Mouse (Mus musculus) G1E-ER4 (cell line): ENCODE results near the gene Zfp710. TPM values are rescaled to one million over a fixed set of nuclear protein-coding genes. Genes with fewer than 3 reads are reported as not detected.

ENCODE experiments used
- GATA1 ChIP-seq: IDR thresholded peaks from one replicate; pipeline ENCODE4 v1.8.0; 2012; ENCODE audit warnings: low read length, inconsistent platforms
- polyA plus RNA-seq: library from polyadenylated mRNA; stranded (reverse); fragments of >175 nt; gene quantifications from 2 replicates; pipeline ENCODE4 v1.2.3, GENCODE M21; 2012

Gene Zfp710
- polyA plus RNA-seq, 1 experiment, result 38.7 TPM

DNA sequence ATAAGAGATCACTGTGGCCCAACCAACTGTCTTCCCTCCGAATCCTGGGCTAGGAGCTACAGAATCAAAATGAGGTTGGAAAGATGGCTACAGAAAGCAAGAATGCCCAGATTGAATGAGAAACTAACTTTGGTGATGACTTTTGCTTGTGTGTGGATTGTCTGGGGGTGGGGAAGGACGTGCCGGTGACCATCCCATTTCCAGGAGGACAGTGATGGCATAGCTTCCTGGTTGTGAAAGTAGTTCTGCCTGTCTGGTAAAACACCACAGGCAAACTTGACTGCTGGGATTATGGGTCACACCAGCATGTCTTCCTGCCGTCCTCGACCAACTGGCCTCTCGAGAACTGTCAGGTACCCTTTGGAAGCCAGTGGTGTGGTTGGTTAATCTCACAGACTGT is 10.5 kb downstream of the Zfp710 start:
- TF ChIP-seq GATA1, result no peak

DNA sequence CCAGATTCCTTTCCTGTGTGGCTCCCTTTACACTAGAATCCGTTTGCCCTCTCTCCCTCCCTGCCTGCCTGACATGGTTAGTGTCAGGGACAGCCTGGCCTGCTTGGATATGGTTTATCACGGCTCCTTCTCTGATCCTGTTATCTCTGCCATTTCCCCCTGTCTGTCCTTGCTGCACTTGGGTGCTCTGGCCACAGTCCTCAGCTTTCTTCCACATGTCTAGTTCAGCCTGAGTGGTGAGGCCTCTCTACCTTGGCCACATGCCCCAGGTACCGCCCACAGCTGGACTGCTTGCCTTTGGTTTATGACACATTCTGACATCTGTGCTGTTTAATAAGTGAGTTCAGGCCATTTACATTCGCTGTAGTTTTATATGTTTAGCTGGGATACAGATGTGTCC is 11.1 kb downstream of the Zfp710 start:
- peak; percentile 79 for TF ChIP-seq GATA1

- no peak for TF ChIP-seq GATA1
These were observed 15.1 kb downstream of the Zfp710 start for GRCm38 (mm10) chr7:80039699-80040098.

- TF ChIP-seq GATA1, result no peak
These were observed 19.6 kb downstream of the Zfp710 start for GRCm38 (mm10) chr7:80044170-80044569.

DNA sequence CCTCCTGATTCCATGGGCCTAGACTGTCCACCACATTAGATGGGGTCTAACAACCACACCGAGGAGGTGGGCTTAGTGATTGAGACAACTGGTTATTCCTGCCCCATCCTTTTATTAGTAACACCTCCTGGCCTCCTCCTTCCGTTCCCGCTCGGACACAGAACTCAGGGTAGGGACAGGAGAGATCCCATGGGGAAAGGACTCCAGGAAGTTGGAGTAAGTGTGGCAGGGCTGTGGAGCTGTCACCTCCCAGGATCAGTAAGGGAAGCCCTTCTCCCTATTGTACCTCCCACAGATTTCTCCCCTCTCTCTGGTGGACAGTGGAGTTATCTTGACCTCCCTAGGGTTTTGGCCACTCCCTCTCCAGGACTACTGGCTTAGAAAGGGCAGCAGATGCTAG is 22.4 kb downstream of the Zfp710 start:
- TF ChIP-seq GATA1, result no peak

DNA sequence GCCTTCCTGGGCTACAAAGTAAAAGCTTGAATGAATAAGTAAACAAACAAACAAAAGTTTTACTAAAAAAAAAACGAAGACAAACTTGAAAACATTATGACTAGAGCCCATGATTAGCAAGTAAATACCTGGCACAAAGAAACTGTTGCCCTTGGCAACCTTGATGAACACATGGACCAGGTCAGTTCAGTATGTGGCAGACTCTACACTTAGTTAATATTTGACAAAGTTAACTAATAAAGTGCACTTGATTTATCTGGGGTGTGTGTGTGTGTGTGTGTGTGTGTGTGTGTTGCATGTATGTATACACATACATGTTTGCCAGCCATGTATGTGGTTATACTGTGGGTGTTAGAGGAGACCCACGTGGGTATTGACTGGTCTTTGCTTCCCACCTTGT is 25.1 kb downstream of the Zfp710 start:
- TF ChIP-seq GATA1, result no peak

GRCm38 (mm10) chr7:80051835-80052234 is 27.2 kb downstream of the Zfp710 start:
- no peak for TF ChIP-seq GATA1

DNA sequence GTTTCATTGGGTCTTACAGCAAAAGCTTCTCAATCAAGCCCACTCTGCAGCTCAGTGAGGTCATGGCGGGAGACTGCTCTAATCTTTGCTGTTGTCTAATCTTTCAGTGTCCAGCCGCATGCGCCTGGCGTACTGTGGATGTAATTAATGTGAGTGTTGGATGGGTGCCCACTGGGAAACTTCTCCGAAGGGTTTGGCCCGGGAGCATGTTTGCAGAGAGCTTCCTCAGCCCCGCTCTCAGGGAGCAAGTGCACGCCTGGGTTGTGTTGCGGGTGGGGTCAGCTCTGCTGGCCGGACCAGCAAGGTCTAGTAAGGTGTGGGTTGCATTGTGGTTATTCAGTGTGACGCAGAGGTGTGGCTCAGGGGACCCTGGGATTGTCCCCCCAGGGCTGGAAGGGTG is 27.6 kb downstream of the Zfp710 start:
- TF ChIP-seq GATA1, result no peak

GRCm38 (mm10) chr7:80053147-80053546 is 28.5 kb downstream of the Zfp710 start:
- no peak for TF ChIP-seq GATA1

DNA sequence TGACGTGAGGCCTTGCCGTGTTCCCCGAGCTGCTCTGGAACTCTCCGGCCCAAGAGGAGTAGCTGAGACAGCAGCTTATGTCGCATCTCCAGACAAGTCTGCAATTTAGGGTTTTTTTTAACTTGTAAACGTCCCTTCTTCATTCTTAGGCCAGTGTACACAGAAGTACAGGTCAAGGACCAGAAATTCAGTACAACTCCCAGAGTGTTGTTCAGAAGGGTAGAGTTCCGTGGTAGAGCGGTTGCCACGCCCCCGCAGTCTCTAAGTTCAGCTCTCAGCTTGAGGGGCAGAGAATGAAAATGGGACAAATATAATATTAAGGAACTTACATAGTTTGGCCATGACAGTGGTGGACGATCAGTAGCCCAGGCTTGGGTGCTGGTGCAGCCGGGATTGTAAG is 31.2 kb downstream of the Zfp710 start:
- no peak for TF ChIP-seq GATA1

GRCm38 (mm10) chr7:80057002-80057691 is 32.5 kb downstream of the Zfp710 start:
- TF ChIP-seq GATA1, result no peak

DNA sequence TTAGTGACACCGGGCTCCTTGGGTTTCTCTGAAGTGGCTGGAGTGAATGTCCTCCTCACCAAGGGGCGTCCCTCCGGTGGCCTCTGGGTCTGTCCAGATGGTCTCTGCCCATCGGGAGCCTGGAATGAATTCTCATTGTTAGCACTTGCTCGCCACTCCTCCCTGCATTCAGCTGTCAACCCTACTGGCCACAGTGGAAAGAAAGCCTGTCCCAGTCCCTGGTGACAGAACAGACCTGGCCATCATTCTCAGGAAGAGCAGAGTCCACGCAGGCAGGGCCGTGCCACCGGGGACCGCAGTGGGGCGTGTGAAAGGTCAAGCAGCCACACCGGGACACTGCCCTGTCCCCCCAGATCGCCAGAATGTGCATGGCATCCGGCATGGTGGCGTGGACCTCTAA is 33.2 kb downstream of the Zfp710 start:
- TF ChIP-seq GATA1, result no peak

DNA sequence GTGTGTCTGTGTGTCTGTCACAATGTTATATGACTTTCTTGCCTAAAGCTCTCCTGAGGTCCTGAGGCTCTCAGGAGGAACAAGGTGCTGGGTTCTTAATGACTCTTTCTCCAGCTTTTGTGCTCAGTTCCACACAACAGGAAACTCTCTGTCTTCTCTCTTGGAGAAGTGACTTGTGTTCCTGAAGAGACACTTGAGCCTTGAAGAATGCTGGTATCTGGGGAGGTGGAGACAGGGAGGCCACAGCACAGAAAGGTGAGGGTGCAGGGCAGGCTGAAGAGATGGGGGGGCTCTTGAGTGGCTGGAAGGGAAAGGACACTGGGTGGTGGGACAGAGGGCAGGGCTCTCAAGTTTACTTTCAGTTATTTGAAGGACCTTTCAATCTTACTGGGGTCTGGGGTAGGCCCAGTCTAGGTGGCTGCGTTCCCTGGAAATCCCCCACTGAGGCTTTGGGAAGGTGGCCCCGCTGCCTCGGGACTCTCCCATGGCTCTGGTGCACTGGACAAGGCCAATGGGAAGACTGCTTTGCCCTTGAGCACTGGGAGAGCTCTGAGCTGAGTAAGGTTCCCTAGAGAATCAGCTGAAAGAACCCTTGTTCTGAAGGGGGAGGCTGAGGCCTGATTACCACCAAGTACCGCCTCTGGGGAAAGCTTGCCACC is 33.9 kb downstream of the Zfp710 start:
- TF ChIP-seq GATA1, result no peak

GRCm38 (mm10) chr7:80059064-80059838 is 34.6 kb downstream of the Zfp710 start:
- TF ChIP-seq GATA1, result no peak

DNA sequence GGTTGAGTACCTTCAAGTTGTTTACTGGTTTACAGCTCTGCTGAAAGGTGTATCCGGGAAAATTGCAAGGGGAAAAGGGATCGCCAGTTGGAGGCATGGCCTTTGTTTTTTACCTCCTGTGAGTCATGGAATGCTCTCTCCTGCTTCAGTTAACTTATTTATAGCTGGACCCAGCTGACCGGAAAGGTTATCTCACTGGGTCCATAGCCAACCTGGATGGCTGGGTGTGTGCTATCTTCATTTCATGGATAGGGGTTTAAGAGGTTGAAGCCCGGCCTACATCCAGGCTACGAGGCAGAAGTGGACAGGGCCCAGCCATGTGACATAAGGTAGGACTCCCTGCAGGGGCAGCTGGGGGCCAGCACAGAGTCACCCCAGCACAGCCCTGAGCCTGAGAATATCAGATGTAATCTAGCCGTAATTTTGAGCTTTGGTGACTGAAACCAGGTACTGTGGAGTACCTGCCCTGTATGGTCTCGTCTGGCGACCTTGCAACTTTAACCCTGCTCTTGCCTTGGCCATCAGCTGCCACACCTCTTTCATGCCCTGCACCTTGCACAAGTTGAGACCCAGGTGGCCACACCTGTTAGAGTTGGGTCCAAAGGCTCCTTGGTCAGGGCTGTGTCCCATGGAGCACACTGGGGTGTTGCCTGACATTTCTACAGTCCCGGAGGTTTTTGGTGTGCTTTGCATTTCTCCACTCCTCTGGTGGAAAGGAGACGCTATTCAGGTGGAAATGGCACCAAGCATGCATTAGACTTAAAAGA is 35.6 kb downstream of the Zfp710 start:
- no peak for TF ChIP-seq GATA1
